Mouse (Mus musculus): Measurements from ENCODE around the gene Megf9. TPM values are rescaled to one million over a fixed set of nuclear protein-coding genes. Genes with fewer than 3 reads are reported as not detected.
A peak's percentile ranks its signal among the peaks of the same experiment; 100 is the strongest.

The Megf9 gene
- total and polyA plus RNA-seq, 2 experiments, result 8.6 to 9.9 TPM

DNA sequence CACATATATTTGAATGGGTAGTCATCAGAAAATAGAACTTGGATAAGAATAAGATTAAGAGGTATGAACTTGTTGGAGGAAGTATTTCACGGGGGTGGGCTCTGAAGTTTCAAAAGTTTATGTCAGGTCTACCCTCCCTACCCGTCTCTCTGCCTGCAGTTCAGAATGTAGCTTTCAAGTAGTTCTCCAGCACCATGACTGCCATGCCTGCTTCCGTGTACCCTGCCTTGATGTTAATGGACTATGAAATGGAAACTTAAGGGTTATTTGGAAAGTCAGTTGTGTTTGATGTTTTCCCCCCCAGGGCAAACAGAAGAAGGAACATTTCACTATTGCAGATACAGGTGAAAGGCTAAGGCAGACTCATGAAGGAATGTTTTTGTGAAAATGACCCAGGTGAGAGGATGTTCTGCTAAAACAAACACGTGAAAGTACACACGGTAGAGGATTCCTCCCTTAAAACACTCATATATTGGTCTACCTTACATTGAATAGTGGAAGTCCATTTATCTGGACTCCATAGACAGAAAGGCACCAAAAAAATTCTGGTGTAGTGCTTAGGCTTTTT is 18.5 kb upstream of the Megf9 start:
- Histone ChIP-seq H3K27me3 (ENCODE audit: control insufficient read depth, insufficient read depth, low read length) (no peaks in the 10 kb centered on the region), H3K36me3 (ENCODE audit: control insufficient read depth, insufficient read depth, low read length) (no peaks in the 10 kb centered on the region), H3K4me1 (ENCODE audit: control insufficient read depth, insufficient read depth, low read length) (no peaks in the 10 kb centered on the region), H3K4me3 (ENCODE audit: insufficient read depth, low read depth, low read length) (no peak overlapping the region), H3K79me2 (ENCODE audit: control insufficient read depth, insufficient read depth, low read length) (no peaks in the 10 kb centered on the region), H3K27ac (replicated peaks; ENCODE audit: insufficient read depth, low read depth, low read length) (no peak overlapping the region), H3K9ac (ENCODE audit: low read depth, low read length) (no peak overlapping the region)
- TF ChIP-seq POLR2A (IDR thresholded peaks at IDR 0.05; ENCODE audit: extremely low read depth, insufficient read depth, low read length) (no peak), CTCF (IDR thresholded peaks at IDR 0.05; ENCODE audit: low read depth, low read length) (no peak)
- DNase-seq (ENCODE audit: extremely low read depth, low read depth, low spot score), result no peak
- WGBS, result 60% methylated on average over 5 of the region's 5 CpGs

DNA sequence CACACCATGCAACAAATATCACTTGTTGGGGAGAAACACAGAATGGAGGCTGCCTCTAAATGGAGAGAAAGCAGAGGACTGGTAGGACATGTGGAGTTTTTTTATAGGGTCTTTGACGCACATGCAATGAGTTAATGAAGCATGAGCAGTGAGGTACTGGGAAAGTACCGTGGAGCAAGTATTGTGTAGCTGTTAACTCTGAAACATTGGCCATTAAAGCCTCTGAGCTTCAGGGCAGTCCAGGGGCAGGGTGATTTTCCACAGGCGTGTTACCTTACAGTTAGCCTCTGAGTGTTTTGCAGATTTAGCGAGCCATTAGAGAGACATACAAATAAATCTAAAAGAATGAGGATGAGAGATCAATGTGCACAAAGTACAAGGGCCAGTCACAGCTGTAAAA is 17.3 kb upstream of the Megf9 start:
- Histone ChIP-seq H3K27ac (replicated peaks; ENCODE audit: insufficient read depth, low read depth, low read length) (no peak overlapping the region), H3K79me2 (ENCODE audit: control insufficient read depth, insufficient read depth, low read length) (no peaks in the 10 kb centered on the region), H3K36me3 (ENCODE audit: control insufficient read depth, insufficient read depth, low read length) (no peaks in the 10 kb centered on the region), H3K4me1 (ENCODE audit: control insufficient read depth, insufficient read depth, low read length) (no peaks in the 10 kb centered on the region), H3K4me3 (ENCODE audit: insufficient read depth, low read depth, low read length) (no peak overlapping the region), H3K9ac (ENCODE audit: low read depth, low read length) (no peak overlapping the region), H3K27me3 (ENCODE audit: control insufficient read depth, insufficient read depth, low read length) (no peaks in the 10 kb centered on the region)
- no peak for TF ChIP-seq CTCF (IDR thresholded peaks at IDR 0.05; ENCODE audit: low read depth, low read length)
- TF ChIP-seq POLR2A (IDR thresholded peaks at IDR 0.05; ENCODE audit: extremely low read depth, insufficient read depth, low read length), result no peak
- no peak for DNase-seq (ENCODE audit: extremely low read depth, low read depth, low spot score)
- WGBS, result 80% methylated on average over 4 of the region's 4 CpGs

DNA sequence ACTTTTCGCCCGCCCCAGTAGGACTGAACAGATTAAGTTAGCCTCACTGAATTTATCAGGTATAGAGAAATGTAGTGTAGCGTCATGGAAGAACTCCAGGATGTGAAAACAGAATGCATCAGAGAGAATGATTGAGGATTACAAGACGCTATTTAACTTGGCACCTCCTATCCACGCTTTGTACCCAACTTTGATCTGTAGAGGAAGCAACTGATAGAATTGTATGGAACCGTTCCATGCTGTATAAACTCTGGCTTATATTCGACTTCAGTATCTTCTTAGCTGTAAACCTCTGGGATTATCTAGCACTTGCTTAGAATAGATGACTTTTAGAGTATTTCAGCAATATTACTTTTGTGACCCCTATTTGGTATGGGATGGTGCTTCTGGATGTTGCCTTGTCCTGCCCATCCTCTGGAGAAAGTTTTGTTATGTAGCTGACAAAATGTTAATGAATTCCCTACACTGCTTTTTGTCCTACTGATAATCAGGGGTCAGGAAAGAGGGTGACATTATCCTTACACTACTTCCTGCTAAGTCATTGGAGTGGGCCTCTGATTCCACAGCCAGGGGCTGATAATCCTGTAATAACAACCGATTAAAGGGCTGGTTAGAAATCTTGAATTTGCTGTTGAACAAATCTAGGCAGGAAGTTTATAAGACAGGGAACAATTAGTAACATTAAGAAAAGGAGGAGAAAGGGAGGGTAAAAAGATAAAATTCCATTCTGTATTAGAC is 12.8 kb upstream of the Megf9 start:
- no peak overlapping the region for H3K4me3 ChIP-seq (ENCODE audit: insufficient read depth, low read depth, low read length)
- DNase-seq (ENCODE audit: extremely low read depth, low read depth, low spot score), result peak; percentile 41
- no peaks in the 10 kb centered on the region for H3K4me1 ChIP-seq (ENCODE audit: control insufficient read depth, insufficient read depth, low read length)
- no peaks in the 10 kb centered on the region for H3K36me3 ChIP-seq (ENCODE audit: control insufficient read depth, insufficient read depth, low read length)
- H3K9ac ChIP-seq (ENCODE audit: low read depth, low read length), result no peak overlapping the region
- no peak overlapping the region for H3K27ac ChIP-seq (replicated peaks; ENCODE audit: insufficient read depth, low read depth, low read length)
- no peaks in the 10 kb centered on the region for H3K79me2 ChIP-seq (ENCODE audit: control insufficient read depth, insufficient read depth, low read length)
- 73% methylated on average over 8 of the region's 8 CpGs for WGBS
- TF ChIP-seq CTCF (IDR thresholded peaks at IDR 0.05; ENCODE audit: low read depth, low read length) (no peak), POLR2A (IDR thresholded peaks at IDR 0.05; ENCODE audit: extremely low read depth, insufficient read depth, low read length) (no peak)
- no peaks in the 10 kb centered on the region for H3K27me3 ChIP-seq (ENCODE audit: control insufficient read depth, insufficient read depth, low read length)

DNA sequence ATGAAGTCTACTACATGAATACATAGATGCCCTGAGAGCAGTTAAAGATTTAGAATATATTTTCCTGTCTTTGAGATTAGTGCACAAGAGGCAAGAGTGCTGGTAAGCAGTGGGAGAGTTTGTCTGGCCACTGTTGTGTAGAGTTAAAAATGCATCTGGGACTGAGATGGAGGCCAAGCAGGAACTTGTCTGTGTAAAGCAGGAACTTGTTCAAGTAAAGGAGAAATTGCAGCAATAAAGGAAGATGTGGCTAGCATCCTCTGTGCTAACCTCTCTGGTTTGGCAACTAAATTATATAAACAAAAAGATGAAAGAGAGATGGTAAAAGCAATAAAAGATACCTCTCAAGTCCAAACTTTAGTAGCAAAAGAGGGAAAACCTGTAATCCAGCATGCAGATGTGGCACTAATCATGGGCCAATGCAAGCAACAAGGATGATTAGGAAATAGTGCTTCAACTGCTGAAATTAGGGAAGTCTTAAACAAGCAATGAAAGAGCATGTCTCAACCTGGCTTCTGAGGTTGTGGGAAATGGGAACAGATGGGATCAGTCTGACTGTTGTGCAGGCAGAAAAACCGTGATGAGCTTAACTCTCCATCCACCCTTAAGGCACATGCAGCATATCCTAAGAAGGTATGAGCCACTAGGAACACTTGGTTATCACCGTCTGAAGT is 11.2 kb upstream of the Megf9 start:
- DNase-seq (ENCODE audit: extremely low read depth, low read depth, low spot score), result no peak
- Histone ChIP-seq H3K4me3 (ENCODE audit: insufficient read depth, low read depth, low read length) (no peak overlapping the region), H3K27ac (replicated peaks; ENCODE audit: insufficient read depth, low read depth, low read length) (no peak overlapping the region), H3K4me1 (ENCODE audit: control insufficient read depth, insufficient read depth, low read length) (no peaks in the 10 kb centered on the region), H3K27me3 (ENCODE audit: control insufficient read depth, insufficient read depth, low read length) (no peaks in the 10 kb centered on the region), H3K36me3 (ENCODE audit: control insufficient read depth, insufficient read depth, low read length) (no peaks in the 10 kb centered on the region), H3K79me2 (ENCODE audit: control insufficient read depth, insufficient read depth, low read length) (no peaks in the 10 kb centered on the region), H3K9ac (ENCODE audit: low read depth, low read length) (no peak overlapping the region)
- WGBS, result 85% methylated on average over 2 of the region's 2 CpGs
- no peak for TF ChIP-seq POLR2A (IDR thresholded peaks at IDR 0.05; ENCODE audit: extremely low read depth, insufficient read depth, low read length)
- no peak for TF ChIP-seq CTCF (IDR thresholded peaks at IDR 0.05; ENCODE audit: low read depth, low read length)

DNA sequence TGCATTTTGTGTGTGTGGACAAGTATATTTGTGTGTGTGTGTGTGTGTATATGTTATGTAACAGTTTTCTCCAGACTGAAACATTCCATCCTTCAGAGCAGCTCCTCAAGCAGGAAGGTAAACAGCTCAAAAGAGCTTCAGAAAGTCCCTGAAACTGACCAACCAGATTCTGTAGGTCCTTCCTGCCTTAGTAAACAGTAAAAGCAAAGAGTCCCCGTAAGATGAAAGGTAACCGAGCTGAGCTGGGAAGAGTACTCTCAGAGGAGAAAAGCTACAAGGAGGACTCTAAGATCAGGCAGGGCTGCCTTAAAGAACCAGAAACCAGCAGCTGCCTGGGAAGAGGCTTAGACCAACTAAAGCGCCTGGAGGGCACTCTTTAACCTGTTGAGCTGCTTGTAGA is 9.6 kb upstream of the Megf9 start:
- 79% methylated on average over 3 of the region's 3 CpGs for WGBS

More for the DNA sequence above, 9.6 kb upstream of the Megf9 start:
- no peak overlapping the region for H3K9ac ChIP-seq (ENCODE audit: low read depth, low read length)
- no peak overlapping the region for H3K27ac ChIP-seq (replicated peaks; ENCODE audit: insufficient read depth, low read depth, low read length)
- no peaks in the 10 kb centered on the region for H3K36me3 ChIP-seq (ENCODE audit: control insufficient read depth, insufficient read depth, low read length)
- DNase-seq (ENCODE audit: extremely low read depth, low read depth, low spot score), result no peak
- no peak overlapping the region for H3K4me3 ChIP-seq (ENCODE audit: insufficient read depth, low read depth, low read length)
- no peaks in the 10 kb centered on the region for H3K79me2 ChIP-seq (ENCODE audit: control insufficient read depth, insufficient read depth, low read length)
- H3K4me1 ChIP-seq (ENCODE audit: control insufficient read depth, insufficient read depth, low read length), result no peaks in the 10 kb centered on the region
- no peak for TF ChIP-seq POLR2A (IDR thresholded peaks at IDR 0.05; ENCODE audit: extremely low read depth, insufficient read depth, low read length)
- TF ChIP-seq CTCF (IDR thresholded peaks at IDR 0.05; ENCODE audit: low read depth, low read length), result no peak
- no peaks in the 10 kb centered on the region for H3K27me3 ChIP-seq (ENCODE audit: control insufficient read depth, insufficient read depth, low read length)
